Mouse (Mus musculus) embryonic facial prominence, embryonic 15.5 days (tissue): ENCODE data around the gene Nr1h3. TPM values are rescaled to one million over a fixed set of nuclear protein-coding genes. Genes with fewer than 3 reads are reported as not detected.

Experiments used
- ATAC-seq: fragments of 200-750 bp; cut with Nextera tagmentation; 2 replicates; pipeline ENCODE4 v1.8.0; 2017; ENCODE audit warnings: low read depth, moderate TSS enrichment; ENCODE audit not compliant: insufficient number of reproducible peaks, low FRiP score, low TSS enrichment
- H3K27ac ChIP-seq: fragments of 300-500 bp; sonication (generic); replicated peaks from 2 replicates; pipeline ENCODE4 v1.5.1; 2015; ENCODE audit warnings: mild to moderate bottlenecking, inconsistent platforms
- H3K27me3 ChIP-seq: fragments of 300-500 bp; sonication (generic); 2 replicates; pipeline ENCODE4 v1.6.1; 2015; ENCODE audit warnings: inconsistent platforms
- H3K36me3 ChIP-seq: fragments of 300-500 bp; sonication (generic); 2 replicates; pipeline ENCODE4 v1.6.1; 2015; ENCODE audit warnings: mild to moderate bottlenecking, inconsistent platforms
- H3K4me1 ChIP-seq: fragments of 300-500 bp; sonication (generic); 2 replicates; pipeline ENCODE4 v1.6.1; 2015; ENCODE audit warnings: inconsistent platforms
- H3K4me2 ChIP-seq: fragments of 300-500 bp; sonication (generic); replicated peaks from 2 replicates; pipeline ENCODE4 v1.6.1; 2015; ENCODE audit warnings: mild to moderate bottlenecking, inconsistent platforms
- H3K4me3 ChIP-seq: fragments of 300-500 bp; sonication (generic); replicated peaks from 2 replicates; pipeline ENCODE4 v1.5.1; 2015; ENCODE audit warnings: mild to moderate bottlenecking, inconsistent platforms
- H3K9ac ChIP-seq: fragments of 300-500 bp; sonication (generic); 2 replicates; pipeline ENCODE4 v1.6.1; 2015; ENCODE audit warnings: inconsistent platforms
- H3K9me3 ChIP-seq: fragments of 300-500 bp; sonication (generic); replicated peaks from 2 replicates; pipeline ENCODE4 v1.6.1; 2016; ENCODE audit warnings: inconsistent platforms
- WGBS: fragments of 180-500 bp; shearing (Covaris S2); methylation state at CpG from one replicate; pipeline ENCODE4 v1.1.7; 2015; 5-methylcytosine and 5-hydroxymethylcytosine counted together
- polyA plus RNA-seq: library from polyadenylated mRNA; unstranded; fragments of >200 nt; fragmentation: Nextera tagmentation; extraction: Ambion mirVana; gene quantifications from 2 replicates; pipeline ENCODE4 v1.2.1, GENCODE M21; 2015

The Nr1h3 gene
- polyA plus RNA-seq, 1 experiment from 2014 or later = 1.9 TPM

DNA sequence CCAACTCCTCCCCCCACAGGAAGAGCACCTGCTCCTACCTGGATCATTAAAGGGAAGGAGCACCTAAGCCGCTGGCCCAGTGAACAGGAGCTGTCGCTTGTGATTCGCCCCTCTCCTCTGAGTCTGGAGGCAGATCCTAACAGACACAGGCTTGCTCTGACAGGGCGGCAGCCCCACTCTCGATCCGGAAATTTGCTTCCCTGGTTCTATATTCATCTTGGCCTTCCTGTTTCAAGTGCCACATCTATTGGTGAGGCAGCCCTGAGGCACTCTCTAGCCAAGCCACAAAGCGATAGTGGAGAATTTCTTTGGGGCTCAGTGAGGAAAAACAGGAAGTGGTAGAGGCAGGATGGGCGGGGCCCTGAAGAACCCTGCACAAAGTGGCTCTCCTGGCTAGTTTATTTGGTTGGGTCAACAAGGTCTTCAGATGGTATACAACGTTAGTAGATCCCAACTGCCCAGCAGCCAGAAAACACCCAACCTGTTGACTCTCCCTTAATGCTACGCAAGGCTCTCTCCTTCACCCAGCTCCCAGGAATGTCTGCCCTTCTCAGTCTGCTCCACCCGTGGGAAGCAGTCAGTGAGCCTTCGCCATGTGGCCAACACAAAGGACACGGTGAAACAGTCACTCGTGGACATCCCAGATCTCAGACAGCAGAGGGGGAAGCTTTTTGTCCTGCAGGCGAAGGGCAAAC lies 18.8 kb downstream of the Nr1h3 start, which contains the start of gene Madd:
Gene Madd, minus strand, starts transcription at position 127 of the 695 bp plus-strand sequence.
- Histone ChIP-seq H3K9me3 (no peaks in the 10 kb centered on the region), H3K4me2 (peak within 1 kb of the TSS; percentile 78), H3K36me3 (no peaks in the 10 kb centered on the region), H3K4me1 (peaks cover 20% of the 10 kb centered on the region), H3K27me3 (no peaks in the 10 kb centered on the region), H3K27ac (peak within 1 kb of the TSS; percentile 86), H3K9ac (peak within 1 kb of the TSS; percentile 57), H3K4me3 (peak within 1 kb of the TSS; percentile 71)
- no peak for ATAC-seq
- whole genome bisulfite sequencing = 56% methylated on average over 15 of the region's 15 CpGs

DNA sequence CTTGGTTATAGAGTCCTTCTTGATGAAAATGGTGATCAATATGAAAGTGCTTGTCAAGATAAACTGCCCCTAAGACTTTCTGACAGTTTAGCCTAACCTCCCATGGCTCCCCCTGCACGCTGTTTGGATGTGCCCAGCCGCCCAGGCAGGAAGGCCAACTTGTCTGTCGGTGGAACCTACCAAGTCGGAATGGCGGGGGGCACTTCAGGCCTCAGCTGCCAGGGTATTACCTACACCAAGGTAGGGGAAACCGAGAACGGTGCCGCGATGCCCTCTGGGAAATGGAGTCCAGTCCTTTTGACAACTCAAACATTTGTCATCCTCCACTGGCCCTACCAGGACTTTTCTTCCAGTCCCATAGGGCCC lies 19.5 kb downstream of the Nr1h3 start:
- H3K27ac ChIP-seq = peak overlapping the region; percentile 86
- H3K9ac ChIP-seq = peak overlapping the region; percentile 57
- under 1% methylated on average over 9 of the region's 9 CpGs for WGBS
- H3K27me3 ChIP-seq = no peaks in the 10 kb centered on the region
- peak overlapping the region; percentile 71 for H3K4me3 ChIP-seq
- H3K4me1 ChIP-seq = peaks cover 20% of the 10 kb centered on the region
- ATAC-seq = peak; percentile 92
- peak overlapping the region; percentile 78 for H3K4me2 ChIP-seq
- H3K36me3 ChIP-seq = peaks cover under 1% of the 10 kb centered on the region; the same call in 1 of the 2 replicates
- H3K9me3 ChIP-seq = no peaks in the 10 kb centered on the region

DNA sequence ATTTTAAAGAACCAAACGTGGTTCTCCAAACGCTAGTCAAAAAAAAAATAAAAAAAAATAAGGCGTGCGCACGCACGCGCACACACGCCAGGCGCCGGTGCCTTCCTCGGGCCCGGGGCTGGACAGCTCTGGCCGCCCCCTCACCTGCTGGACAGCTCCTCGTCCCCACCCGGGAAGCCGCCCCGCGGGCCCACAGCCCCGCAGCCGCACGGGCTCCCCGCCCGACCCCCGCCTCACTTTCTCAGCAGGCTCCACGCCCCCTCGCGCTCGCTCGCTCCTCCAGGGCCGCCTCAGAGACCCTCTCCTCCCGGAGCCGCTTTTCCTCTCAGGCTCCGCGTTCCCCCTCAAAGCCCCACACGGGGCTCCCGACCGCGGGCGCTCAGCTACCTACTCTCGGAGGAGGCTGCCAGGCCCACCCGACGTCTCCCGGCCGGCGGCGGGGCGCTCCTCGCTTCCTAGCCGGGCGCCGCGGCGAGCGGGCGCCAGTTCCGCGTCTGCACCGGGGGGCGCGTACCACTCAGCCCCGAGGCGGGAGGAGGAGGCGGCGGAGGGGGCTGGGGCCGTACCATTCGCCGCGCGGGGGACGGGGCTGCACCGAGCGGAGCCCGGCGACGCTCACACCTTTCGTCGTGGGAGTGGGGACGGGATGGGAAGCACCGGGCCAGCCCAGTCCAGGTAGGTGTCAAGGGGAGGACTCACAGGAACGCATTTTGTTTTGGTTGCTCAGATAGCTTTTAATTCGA lies 20.1 kb downstream of the Nr1h3 start:
- ATAC-seq = peak; percentile 93
- H3K9ac ChIP-seq = peak overlapping the region; percentile 57
- WGBS = under 1% methylated on average over 81 of the region's 81 CpGs

DNA sequence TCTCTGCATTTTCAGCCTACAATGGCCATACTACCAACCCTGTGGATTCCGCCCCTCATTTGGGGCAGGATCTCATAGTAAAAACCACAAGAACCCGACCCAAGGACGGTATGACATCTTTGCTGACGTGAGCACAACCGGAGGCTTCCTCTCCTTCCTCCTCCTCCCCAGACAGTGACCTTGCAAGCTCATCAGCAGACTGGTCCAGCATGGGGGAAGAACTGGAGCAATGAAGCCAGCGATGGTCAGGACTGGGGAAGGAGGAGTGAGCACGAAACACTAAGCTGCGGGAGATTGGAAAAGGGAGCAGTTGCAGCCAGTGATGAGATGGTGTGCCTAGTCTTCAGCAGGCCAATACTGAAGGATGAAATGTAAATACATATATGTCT lies 20.6 kb downstream of the Nr1h3 start:
- Histone ChIP-seq H3K4me2 (peak overlapping the region; percentile 78), H3K4me3 (peak overlapping the region; percentile 71), H3K9ac (peak overlapping the region; percentile 57; the same call in 1 of the 2 replicates), H3K36me3 (peaks cover 7% of the 10 kb centered on the region; the same call in 1 of the 2 replicates), H3K9me3 (no peaks in the 10 kb centered on the region), H3K27ac (peak overlapping the region; percentile 86; the same call in 1 of the 2 replicates), H3K27me3 (no peaks in the 10 kb centered on the region), H3K4me1 (peaks cover 20% of the 10 kb centered on the region)
- WGBS = 9% methylated on average over 8 of the region's 8 CpGs
- ATAC-seq = no peak

More for the DNA sequence above, 20.1 kb downstream of the Nr1h3 start:
- peak overlapping the region; percentile 78 for H3K4me2 ChIP-seq
- no peaks in the 10 kb centered on the region for H3K9me3 ChIP-seq
- H3K4me3 ChIP-seq = peak overlapping the region; percentile 71
- peaks cover 6% of the 10 kb centered on the region; the same call in 1 of the 2 replicates for H3K36me3 ChIP-seq
- H3K4me1 ChIP-seq = peaks cover 20% of the 10 kb centered on the region
- H3K27me3 ChIP-seq = no peaks in the 10 kb centered on the region
- peak overlapping the region; percentile 86 for H3K27ac ChIP-seq

DNA sequence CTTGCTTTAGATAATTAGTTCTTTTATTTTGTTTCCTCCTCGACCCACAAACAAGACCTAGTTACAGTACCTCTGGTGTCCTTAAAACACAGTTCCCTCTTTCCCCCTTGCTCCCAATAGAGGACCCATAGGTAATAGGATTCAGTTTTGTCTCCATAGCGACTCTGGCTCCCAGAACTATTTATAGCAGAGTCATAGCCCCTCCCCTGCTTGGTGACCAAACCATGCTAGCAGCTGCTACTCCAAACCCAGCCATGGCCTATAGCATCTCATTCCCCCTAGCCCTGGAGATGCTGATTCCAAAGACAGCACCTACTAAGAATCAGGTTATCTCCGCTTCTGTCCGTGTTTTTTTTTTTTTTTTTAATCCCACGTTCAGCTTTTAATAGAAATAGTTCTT lies 21.9 kb downstream of the Nr1h3 start:
- H3K27ac ChIP-seq = no peak overlapping the region
- H3K9ac ChIP-seq = no peak overlapping the region
- H3K36me3 ChIP-seq = peaks cover 20% of the 10 kb centered on the region
- H3K4me3 ChIP-seq = no peak overlapping the region
- no peaks in the 10 kb centered on the region for H3K9me3 ChIP-seq
- WGBS = 69% methylated on average over 5 of the region's 5 CpGs
- no peak for ATAC-seq
- H3K4me2 ChIP-seq = no peak overlapping the region
- no peaks in the 10 kb centered on the region for H3K27me3 ChIP-seq
- H3K4me1 ChIP-seq = peaks cover 20% of the 10 kb centered on the region

DNA sequence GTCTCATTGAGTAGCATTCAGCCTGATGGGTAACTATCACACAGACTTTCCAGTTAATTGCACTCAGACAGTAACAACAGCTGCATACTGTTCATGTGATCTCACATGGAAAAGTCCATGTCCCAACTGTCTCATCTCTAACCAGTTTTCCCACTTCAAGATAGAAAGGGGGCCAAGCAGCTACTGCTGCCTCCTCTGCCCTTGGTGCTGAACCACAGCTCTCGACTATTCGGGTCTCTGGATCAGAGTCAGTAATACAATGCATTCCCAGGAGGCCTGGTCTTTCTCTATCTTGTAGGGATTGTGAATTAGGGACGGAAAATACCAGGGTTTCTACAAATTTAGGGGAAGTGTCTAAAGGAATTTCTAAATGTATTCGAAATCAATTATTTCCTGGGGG lies 22.8 kb downstream of the Nr1h3 start:
- ATAC-seq = no peak
- Histone ChIP-seq H3K4me3 (no peak overlapping the region), H3K27ac (no peak overlapping the region), H3K9me3 (no peaks in the 10 kb centered on the region), H3K4me1 (peaks cover 20% of the 10 kb centered on the region), H3K9ac (no peak overlapping the region), H3K4me2 (no peak overlapping the region), H3K27me3 (no peaks in the 10 kb centered on the region), H3K36me3 (peaks cover 24% of the 10 kb centered on the region)
- WGBS = 41% methylated on average over 4 of the region's 4 CpGs

DNA sequence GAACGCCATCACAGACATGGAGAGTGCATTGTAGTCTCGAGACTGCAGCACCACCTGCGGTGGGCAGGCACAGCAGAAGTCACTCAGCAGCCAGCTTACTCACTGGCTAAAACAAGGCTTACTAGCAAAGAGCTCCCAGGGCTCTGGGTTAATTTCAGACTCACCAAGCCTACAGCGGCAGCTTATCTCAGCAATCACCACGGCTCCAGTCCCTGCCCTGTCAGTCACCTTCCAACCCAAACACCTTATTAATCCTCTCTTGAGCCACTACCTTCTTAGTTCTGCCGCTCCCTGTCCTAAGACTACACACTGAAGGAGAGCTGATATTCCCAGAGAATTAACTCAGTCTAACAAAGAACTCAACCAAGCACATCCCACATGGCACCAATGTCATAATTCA lies 26.4 kb downstream of the Nr1h3 start:
- no peaks in the 10 kb centered on the region for H3K27me3 ChIP-seq
- no peak for ATAC-seq
- 67% methylated on average over 6 of the region's 6 CpGs for WGBS

DNA sequence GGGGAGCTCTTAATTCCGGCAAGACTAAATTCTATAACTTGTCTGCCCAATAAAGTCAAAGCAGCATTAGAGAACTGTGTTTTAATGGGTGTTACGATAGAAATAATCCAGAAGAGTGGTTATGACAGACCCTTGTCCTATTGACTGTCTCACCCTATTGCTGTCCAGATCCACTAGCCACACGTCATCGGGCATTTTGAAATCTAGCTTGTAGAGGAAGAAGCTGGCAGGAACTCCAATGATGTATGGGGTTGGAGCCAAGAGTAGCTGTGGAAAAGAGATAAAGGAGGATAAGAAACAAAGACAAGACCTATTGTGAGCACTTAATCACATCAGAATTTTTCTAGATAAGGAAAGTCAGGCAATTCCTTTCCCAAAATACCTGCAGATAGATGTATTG lies 27.1 kb downstream of the Nr1h3 start:
- Histone ChIP-seq H3K36me3 (peaks cover 54% of the 10 kb centered on the region), H3K9me3 (no peaks in the 10 kb centered on the region), H3K4me3 (no peak overlapping the region), H3K27me3 (no peaks in the 10 kb centered on the region), H3K9ac (no peak overlapping the region), H3K4me2 (no peak overlapping the region), H3K27ac (no peak overlapping the region), H3K4me1 (no peaks in the 10 kb centered on the region)
- ATAC-seq = no peak
- 88% methylated on average over 4 of the region's 4 CpGs for WGBS

More for the DNA sequence above, 26.4 kb downstream of the Nr1h3 start:
- Histone ChIP-seq H3K9ac (no peak overlapping the region), H3K4me1 (0 out of 2 replicates have a peak, but pooled peaks cover 4% of the 10 kb centered on the region), H3K4me3 (no peak overlapping the region), H3K9me3 (no peaks in the 10 kb centered on the region), H3K4me2 (no peak overlapping the region), H3K36me3 (peaks cover 52% of the 10 kb centered on the region), H3K27ac (no peak overlapping the region)

DNA sequence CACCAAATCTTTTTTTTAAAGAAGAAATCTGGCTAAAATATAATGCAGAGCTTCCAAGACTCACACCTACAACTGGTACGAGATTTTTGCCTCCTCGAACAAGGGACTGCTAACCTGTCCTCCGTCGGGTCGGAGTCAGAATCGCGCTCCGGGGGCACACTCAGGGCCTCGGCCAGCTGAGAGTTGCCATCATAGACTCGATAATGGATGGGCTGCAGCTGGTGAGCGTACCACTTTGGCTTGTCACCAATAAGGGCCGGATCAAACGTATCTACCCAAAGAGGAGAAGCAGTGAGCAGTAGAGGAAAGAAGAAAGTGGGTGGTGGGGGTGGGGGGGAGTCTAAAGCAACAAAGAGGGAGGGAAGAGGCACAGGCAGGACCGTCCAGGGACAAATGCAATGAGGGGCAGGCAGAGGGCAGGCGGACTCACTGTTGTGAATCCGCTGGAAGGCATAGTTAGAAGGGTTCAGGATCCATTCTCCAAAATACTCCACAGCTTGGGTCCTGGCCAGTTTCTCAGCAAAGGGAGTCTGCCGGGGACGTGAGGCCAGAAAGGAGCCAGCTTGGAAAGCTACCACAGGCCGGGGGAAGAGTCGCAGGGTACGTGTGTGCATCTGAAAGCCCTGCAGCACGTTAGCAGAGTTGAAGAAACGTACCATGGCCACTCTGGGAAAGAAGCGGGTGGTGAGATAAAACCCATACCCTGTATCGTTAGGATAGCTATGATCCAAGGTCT lies 32.9 kb downstream of the Nr1h3 start:
- Histone ChIP-seq H3K4me1 (no peaks in the 10 kb centered on the region), H3K27ac (no peak overlapping the region), H3K4me3 (no peak overlapping the region), H3K36me3 (peaks cover 66% of the 10 kb centered on the region), H3K9ac (no peak overlapping the region), H3K27me3 (no peaks in the 10 kb centered on the region), H3K4me2 (no peak overlapping the region), H3K9me3 (no peaks in the 10 kb centered on the region)
- no peak for ATAC-seq
- 79% methylated on average over 25 of the region's 25 CpGs for WGBS

DNA sequence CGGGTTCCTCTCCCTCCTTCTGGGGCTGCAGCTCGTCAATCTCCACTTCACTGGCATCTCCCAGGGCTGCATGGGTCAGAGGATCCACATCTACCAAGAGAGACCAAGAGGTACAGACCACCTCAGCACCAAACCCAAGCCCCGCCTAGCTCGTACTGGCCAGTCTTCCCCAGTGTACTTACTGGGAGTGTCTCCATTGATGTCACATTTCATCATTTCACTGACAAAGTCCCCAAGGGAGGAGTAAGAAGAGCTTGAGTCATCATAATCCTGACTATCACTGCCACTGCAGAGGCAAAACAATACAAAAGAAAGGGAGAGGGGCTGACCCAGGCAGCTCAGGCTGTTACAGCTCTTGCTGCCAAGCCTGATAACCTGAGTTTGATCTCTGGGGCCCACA lies 35.0 kb downstream of the Nr1h3 start:
- H3K36me3 ChIP-seq = peaks cover 59% of the 10 kb centered on the region

DNA sequence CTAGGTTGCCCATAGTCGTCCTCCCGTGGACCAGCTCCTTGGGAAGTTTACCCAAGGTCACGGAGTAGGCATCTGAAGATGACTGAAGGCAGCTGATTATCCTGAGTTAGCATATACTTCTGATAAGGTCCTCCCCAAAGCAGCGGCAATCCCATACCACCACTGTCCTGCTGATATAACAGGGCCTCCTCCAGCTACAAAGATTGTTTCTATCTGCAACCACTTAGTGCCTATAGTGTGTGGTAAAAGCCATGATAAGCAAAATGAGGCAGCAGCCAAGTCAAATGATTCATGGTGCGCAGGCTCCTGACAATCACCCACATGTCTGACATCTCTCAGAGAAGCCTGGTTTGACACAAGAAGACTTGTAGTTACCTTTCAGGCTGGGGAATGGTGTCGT lies 37.6 kb downstream of the Nr1h3 start:
- no peak overlapping the region for H3K9ac ChIP-seq
- H3K27me3 ChIP-seq = no peaks in the 10 kb centered on the region
- no peak overlapping the region for H3K4me3 ChIP-seq
- no peak overlapping the region for H3K27ac ChIP-seq
- no peaks in the 10 kb centered on the region for H3K9me3 ChIP-seq
- peaks cover 59% of the 10 kb centered on the region for H3K36me3 ChIP-seq
- H3K4me2 ChIP-seq = no peak overlapping the region
- no peak for ATAC-seq
- no peaks in the 10 kb centered on the region for H3K4me1 ChIP-seq
- WGBS = 90% methylated on average over 6 of the region's 6 CpGs

More for the DNA sequence above, 35.0 kb downstream of the Nr1h3 start:
- WGBS = 60% methylated on average over 4 of the region's 4 CpGs
- Histone ChIP-seq H3K9ac (no peak overlapping the region), H3K4me3 (no peak overlapping the region), H3K27me3 (no peaks in the 10 kb centered on the region), H3K9me3 (no peaks in the 10 kb centered on the region), H3K4me2 (no peak overlapping the region), H3K4me1 (no peaks in the 10 kb centered on the region), H3K27ac (no peak overlapping the region)
- ATAC-seq = no peak
